Mouse (Mus musculus) limb, embryonic 15.5 days (tissue): ENCODE measurements at regions not wholly inside any gene's neighbourhood (a gene's known extent, or its start where the extent isn't known, plus 50 kb on each side); places are given as distances from the start of the nearest gene placed in this dataset.

ENCODE experiments used
- ATAC-seq: fragments of 200-750 bp; cut with Nextera tagmentation; 2 replicates; pipeline ENCODE4 v1.8.0; 2017; ENCODE audit warnings: low read depth, moderate TSS enrichment; ENCODE audit not compliant: insufficient number of reproducible peaks, low FRiP score, low TSS enrichment
- H3K27ac ChIP-seq: fragments of 300-500 bp; sonication (generic); 2 replicates; pipeline ENCODE4 v1.5.1; 2015; ENCODE audit warnings: moderate library complexity, mild to moderate bottlenecking, inconsistent platforms
- H3K27me3 ChIP-seq: fragments of 300-500 bp; sonication (generic); 2 replicates; pipeline ENCODE4 v1.6.1; 2015; ENCODE audit warnings: inconsistent platforms
- H3K36me3 ChIP-seq: fragments of 300-500 bp; sonication (generic); 2 replicates; pipeline ENCODE4 v1.6.1; 2015; ENCODE audit warnings: inconsistent platforms
- H3K4me1 ChIP-seq: fragments of 300-500 bp; sonication (generic); 2 replicates; pipeline ENCODE4 v1.6.1; 2015; ENCODE audit warnings: inconsistent platforms
- H3K4me2 ChIP-seq: fragments of 300-500 bp; sonication (generic); 2 replicates; pipeline ENCODE4 v1.6.1; 2015; ENCODE audit warnings: mild to moderate bottlenecking, inconsistent platforms
- H3K4me3 ChIP-seq: fragments of 300-500 bp; sonication (generic); 2 replicates; pipeline ENCODE4 v1.5.1; 2015; ENCODE audit warnings: mild to moderate bottlenecking, inconsistent platforms
- H3K9ac ChIP-seq: fragments of 300-500 bp; sonication (generic); 2 replicates; pipeline ENCODE4 v1.6.1; 2015; ENCODE audit warnings: inconsistent platforms
- H3K9me3 ChIP-seq: fragments of 300-500 bp; sonication (generic); 2 replicates; pipeline ENCODE4 v1.6.1; 2016; ENCODE audit warnings: inconsistent platforms
- WGBS: fragments of 180-500 bp; shearing (Covaris S2); methylation state at CpG from one replicate; pipeline ENCODE4 v1.1.7; 2015; 5-methylcytosine and 5-hydroxymethylcytosine counted together

DNA sequence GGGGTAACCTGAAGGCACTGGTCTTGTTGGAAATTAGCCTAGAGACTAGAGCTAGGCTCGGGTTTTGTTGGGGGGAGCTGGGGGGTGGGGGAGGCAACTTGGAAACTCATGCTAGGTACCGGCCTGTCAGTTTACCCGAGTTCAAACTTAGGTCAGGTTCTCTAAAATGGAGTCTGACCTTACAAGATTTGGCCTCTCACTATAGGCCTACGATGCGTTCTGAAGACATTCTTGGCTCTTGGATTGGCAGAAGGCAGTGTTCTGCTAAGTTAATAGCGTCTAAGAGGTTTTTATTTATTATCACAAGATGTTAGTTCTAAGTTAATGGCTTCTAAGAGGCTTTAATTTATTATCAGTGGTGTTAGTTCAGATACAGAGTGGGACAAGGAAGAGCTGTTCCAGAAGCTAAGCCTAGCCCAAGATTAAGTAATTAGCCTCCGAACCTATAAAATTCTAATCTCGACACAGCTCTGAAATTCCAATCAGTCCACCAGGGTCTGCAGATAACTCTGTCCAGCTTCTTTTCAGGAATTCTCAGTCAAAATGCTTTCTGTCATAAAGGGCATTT lies 109.0 kb downstream of the Rpap3 start:
- Histone ChIP-seq H3K9ac (no peak overlapping the region), H3K4me3 (no peak overlapping the region), H3K4me1 (no peaks in the 10 kb centered on the region), H3K9me3 (no peaks in the 10 kb centered on the region), H3K36me3 (no peaks in the 10 kb centered on the region), H3K27me3 (no peaks in the 10 kb centered on the region), H3K27ac (no peak overlapping the region), H3K4me2 (no peak overlapping the region)
- ATAC-seq = no peak
- WGBS = 57% methylated on average over 8 of the region's 8 CpGs

DNA sequence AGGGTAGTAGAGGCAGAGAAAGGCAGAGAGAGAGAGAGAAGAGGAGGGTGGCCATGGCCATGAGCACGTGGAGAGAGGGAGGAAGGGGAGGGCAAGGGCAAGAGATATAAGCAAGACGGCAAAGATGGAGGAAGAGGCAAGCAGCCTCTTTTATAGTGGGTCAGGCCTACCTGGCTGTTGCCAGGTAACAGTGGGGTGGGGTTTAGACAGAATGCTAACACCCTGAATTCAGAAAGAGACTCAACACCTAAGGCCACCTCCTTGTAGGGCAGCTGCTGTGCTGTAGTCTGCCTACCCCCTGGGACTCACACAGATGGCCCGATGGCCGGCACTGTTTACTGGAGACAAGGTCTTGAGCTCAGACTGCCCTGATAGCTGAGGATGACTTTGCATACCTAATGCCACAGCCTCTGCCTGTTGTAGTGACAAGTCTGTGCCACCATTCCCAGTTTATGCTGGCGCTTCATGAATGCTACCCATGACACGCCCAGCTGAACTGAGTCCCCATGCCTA lies 110.3 kb downstream of the Rpap3 start:
- Histone ChIP-seq H3K27me3 (no peaks in the 10 kb centered on the region), H3K36me3 (no peaks in the 10 kb centered on the region), H3K9ac (no peak overlapping the region), H3K27ac (no peak overlapping the region), H3K4me3 (no peak overlapping the region), H3K9me3 (no peaks in the 10 kb centered on the region), H3K4me2 (no peak overlapping the region), H3K4me1 (no peaks in the 10 kb centered on the region)
- no peak for ATAC-seq
- 72% methylated on average over 6 of the region's 6 CpGs for WGBS

DNA sequence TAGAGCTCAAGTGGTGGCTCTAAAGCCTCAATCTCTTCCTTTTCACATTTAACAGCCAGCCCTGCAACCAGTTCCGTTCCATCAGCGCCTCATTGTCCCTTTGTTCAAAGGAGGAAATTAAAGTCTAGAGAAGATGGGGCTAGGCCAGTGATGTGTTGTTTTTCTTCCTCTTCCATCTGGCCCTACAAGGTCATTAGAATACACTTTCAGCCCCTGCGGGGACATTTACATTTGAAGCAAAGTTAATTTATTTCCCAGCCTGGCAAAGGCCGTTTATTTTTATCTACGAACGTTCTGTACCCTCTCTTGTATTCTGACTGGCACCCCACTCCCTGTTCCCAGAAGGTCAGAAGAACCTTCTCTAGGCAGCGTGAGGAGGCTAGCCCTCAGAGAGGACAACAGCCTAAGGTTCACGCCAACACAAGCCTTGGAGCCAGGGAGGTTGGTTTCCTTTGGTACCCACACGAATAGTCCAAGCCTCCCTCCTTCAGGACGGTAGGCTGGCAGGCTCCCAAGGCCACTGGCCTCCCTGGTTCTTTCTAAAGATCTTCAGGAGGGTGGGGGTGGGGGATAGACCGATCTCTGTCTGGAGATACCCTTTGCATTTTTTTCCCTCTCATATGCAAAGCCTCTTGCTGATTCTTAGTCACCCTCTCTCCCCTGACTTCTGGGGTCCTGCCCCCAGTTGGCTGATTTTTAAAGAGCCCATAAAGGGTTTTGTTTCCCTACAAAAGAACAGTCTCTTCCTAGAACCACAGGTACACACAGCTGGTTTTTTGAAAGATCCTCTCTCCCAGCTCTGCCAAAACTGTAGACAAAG lies 111.6 kb downstream of the Rpap3 start:
- no peak overlapping the region for H3K9ac ChIP-seq
- no peak for ATAC-seq
- no peak overlapping the region for H3K4me3 ChIP-seq
- 50% methylated on average over 11 of the region's 11 CpGs for WGBS
- no peak overlapping the region for H3K4me2 ChIP-seq
- no peaks in the 10 kb centered on the region for H3K27me3 ChIP-seq
- H3K4me1 ChIP-seq = no peaks in the 10 kb centered on the region
- H3K9me3 ChIP-seq = no peaks in the 10 kb centered on the region
- H3K27ac ChIP-seq = no peak overlapping the region
- no peaks in the 10 kb centered on the region for H3K36me3 ChIP-seq

DNA sequence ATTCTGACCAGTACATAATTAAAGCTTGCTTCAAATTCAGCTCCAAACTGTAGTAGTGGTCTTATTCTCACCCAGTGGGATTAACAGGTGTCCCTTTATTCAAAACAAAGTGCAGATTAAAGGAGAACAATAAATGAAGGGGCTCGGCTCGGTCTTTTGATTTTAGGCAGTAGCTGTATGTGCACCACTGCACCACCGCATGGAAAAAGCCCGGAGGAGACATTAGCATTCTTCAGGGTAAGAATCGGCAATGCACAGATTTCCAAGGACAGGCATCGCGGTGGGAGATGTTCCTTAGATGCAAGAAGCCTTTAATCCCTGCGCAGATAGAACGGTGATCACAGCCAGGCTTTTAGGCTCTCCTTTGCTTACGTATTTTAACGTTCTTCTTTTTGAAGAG lies 112.8 kb downstream of the Rpap3 start:
- Histone ChIP-seq H3K36me3 (no peaks in the 10 kb centered on the region), H3K4me1 (no peaks in the 10 kb centered on the region), H3K9ac (no peak overlapping the region), H3K4me3 (no peak overlapping the region), H3K27me3 (no peaks in the 10 kb centered on the region), H3K9me3 (no peaks in the 10 kb centered on the region), H3K4me2 (no peak overlapping the region), H3K27ac (no peak overlapping the region)
- no peak for ATAC-seq
- 84% methylated on average over 11 of the region's 11 CpGs for WGBS

- Histone ChIP-seq H3K4me3 (no peak overlapping the region), H3K9me3 (no peaks in the 10 kb centered on the region), H3K4me2 (no peak overlapping the region), H3K27me3 (no peaks in the 10 kb centered on the region), H3K9ac (no peak overlapping the region), H3K36me3 (no peaks in the 10 kb centered on the region), H3K4me1 (no peaks in the 10 kb centered on the region), H3K27ac (no peak overlapping the region)
- ATAC-seq = no peak
- 79% methylated on average over 4 of the region's 4 CpGs for WGBS
Observed at GRCm38 (mm10) chr15:97591406-97591805, 114.2 kb downstream of the Rpap3 start.

DNA sequence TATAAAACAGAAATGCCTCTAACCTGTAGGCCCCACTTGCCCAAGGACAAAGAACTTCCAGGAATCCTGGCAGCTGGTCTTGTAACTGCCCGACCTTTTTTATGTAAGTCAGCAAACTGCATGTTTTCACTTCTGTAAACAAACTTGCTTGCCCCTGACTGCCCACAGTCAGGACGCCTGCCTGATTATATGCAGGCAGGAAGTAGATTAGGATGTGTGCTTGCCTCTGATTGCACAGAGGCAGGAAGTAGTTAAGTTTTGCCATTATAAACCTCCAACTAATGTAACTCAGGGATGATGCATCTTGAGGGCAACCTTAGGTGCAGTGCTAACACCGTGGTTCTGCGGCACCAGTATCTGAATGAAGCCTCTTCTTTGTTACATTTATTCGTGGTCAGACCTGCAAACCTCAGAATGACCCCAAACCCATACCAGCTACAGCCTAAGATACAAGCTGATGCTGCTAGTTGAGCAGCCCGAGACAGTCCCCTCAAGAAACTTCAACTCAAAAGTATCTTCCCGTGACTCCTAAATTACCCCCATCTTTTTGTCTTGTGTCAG lies 114.8 kb downstream of the Rpap3 start:
- no peaks in the 10 kb centered on the region for H3K36me3 ChIP-seq
- ATAC-seq = no peak
- no peak overlapping the region for H3K4me3 ChIP-seq

DNA sequence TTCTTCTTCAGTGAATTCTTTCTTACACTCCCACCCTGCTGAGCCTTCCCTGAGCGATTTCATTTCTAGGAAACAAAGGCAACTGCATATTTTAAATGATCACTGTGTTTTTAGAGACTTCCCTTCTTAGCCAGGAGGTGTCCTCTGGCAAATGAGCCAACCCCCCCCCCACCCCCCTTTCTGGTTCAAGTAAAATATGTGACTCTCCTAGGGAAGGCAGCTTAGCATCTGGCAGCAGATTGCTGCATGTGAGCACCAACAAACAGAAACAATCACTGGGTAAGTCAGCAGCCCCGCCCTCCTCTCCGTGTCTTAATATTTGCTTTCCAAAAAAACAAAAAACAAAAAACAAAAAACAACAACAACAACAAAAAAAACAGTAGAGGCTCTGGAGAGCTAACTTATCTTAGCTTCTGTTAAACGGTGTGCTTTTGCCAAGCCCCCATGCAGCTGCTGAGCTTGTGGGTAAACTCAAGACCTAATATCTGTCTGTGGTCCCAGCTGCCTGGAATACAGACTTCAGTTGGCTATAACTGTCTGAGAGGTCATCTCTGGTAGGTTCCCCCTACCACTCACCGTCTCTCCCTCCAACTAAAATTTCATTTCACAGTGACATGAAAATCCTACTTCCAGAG lies 117.9 kb downstream of the Rpap3 start:
- WGBS = 73% methylated on average over 5 of the region's 5 CpGs
- ATAC-seq = no peak
- no peak overlapping the region for H3K4me2 ChIP-seq
- no peaks in the 10 kb centered on the region for H3K4me1 ChIP-seq
- H3K27ac ChIP-seq = no peak overlapping the region
- no peaks in the 10 kb centered on the region for H3K36me3 ChIP-seq
- H3K4me3 ChIP-seq = no peak overlapping the region
- no peaks in the 10 kb centered on the region for H3K27me3 ChIP-seq
- H3K9me3 ChIP-seq = no peaks in the 10 kb centered on the region
- H3K9ac ChIP-seq = no peak overlapping the region

More for the DNA sequence above, 114.8 kb downstream of the Rpap3 start:
- Histone ChIP-seq H3K4me2 (no peak overlapping the region), H3K27ac (no peak overlapping the region), H3K9me3 (no peaks in the 10 kb centered on the region), H3K4me1 (no peaks in the 10 kb centered on the region), H3K9ac (0 out of 2 replicates have a peak overlapping the region, but pooled peaks have one; percentile 11), H3K27me3 (no peaks in the 10 kb centered on the region)
- 55% methylated on average over 7 of the region's 7 CpGs for WGBS

- H3K9me3 ChIP-seq = no peaks in the 10 kb centered on the region
- ATAC-seq = peak; percentile 40; the same call in 1 of the 2 replicates
- WGBS = 20% methylated on average over 13 of the region's 13 CpGs
- no peak overlapping the region for H3K4me2 ChIP-seq
- H3K27me3 ChIP-seq = no peaks in the 10 kb centered on the region
- H3K4me3 ChIP-seq = no peak overlapping the region
- H3K9ac ChIP-seq = no peak overlapping the region
- H3K27ac ChIP-seq = no peak overlapping the region
- H3K4me1 ChIP-seq = peaks cover 3% of the 10 kb centered on the region; the same call in 1 of the 2 replicates
- no peaks in the 10 kb centered on the region for H3K36me3 ChIP-seq
Observed at GRCm38 (mm10) chr15:97581724-97582154, 123.9 kb downstream of the Rpap3 start.

- Histone ChIP-seq H3K27me3 (no peaks in the 10 kb centered on the region), H3K36me3 (no peaks in the 10 kb centered on the region), H3K4me1 (peaks cover 3% of the 10 kb centered on the region; the same call in 1 of the 2 replicates), H3K4me2 (no peak overlapping the region), H3K4me3 (no peak overlapping the region), H3K27ac (no peak overlapping the region), H3K9ac (no peak overlapping the region), H3K9me3 (no peaks in the 10 kb centered on the region)
- 75% methylated on average over 6 of the region's 6 CpGs for WGBS
- ATAC-seq = no peak
Observed at GRCm38 (mm10) chr15:97580726-97581125, 124.9 kb downstream of the Rpap3 start.

- Histone ChIP-seq H3K9ac (no peak overlapping the region), H3K4me3 (no peak overlapping the region), H3K4me1 (peaks cover 3% of the 10 kb centered on the region; the same call in 1 of the 2 replicates), H3K4me2 (no peak overlapping the region), H3K27me3 (no peaks in the 10 kb centered on the region), H3K9me3 (no peaks in the 10 kb centered on the region), H3K27ac (no peak overlapping the region), H3K36me3 (no peaks in the 10 kb centered on the region)
- ATAC-seq = no peak
- 86% methylated on average over 3 of the region's 3 CpGs for WGBS
Observed at GRCm38 (mm10) chr15:97578046-97578445, 127.6 kb downstream of the Rpap3 start.

GRCm38 (mm10) chr15:97577196-97577595 lies 128.4 kb downstream of the Rpap3 start:
- ATAC-seq = no peak
- whole genome bisulfite sequencing = 66% methylated on average over 8 of the region's 8 CpGs
- H3K4me3 ChIP-seq = no peak overlapping the region

DNA sequence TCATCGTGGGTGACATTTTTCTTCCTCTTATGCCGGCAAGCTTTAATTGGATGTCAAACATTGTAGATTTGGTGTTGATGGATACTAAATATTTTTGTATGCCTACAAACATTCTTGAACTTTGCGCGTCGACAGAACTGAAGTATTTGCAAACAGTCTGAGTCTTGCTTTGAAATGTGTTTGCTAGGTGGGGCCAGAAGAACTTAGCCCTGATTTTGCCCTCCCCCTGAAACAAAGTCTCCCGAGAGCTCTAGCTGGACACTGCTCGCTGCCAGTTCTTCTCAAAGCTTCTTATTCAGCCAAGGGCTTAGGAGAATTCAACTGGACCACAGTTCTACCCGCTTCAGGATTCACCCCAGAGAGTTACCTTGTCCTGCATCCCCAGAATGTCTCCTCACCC lies 133.0 kb downstream of the Rpap3 start:
- H3K27me3 ChIP-seq = no peaks in the 10 kb centered on the region
- H3K4me1 ChIP-seq = no peaks in the 10 kb centered on the region
- H3K9me3 ChIP-seq = no peaks in the 10 kb centered on the region
- ATAC-seq = no peak
- 83% methylated on average over 8 of the region's 8 CpGs for WGBS
- no peak overlapping the region for H3K4me2 ChIP-seq
- H3K9ac ChIP-seq = no peak overlapping the region
- H3K4me3 ChIP-seq = no peak overlapping the region
- no peaks in the 10 kb centered on the region for H3K36me3 ChIP-seq
- no peak overlapping the region for H3K27ac ChIP-seq

More at GRCm38 (mm10) chr15:97577196-97577595, 128.4 kb downstream of the Rpap3 start:
- Histone ChIP-seq H3K27ac (no peak overlapping the region), H3K4me2 (no peak overlapping the region), H3K9me3 (no peaks in the 10 kb centered on the region), H3K36me3 (no peaks in the 10 kb centered on the region), H3K4me1 (peaks cover 3% of the 10 kb centered on the region; the same call in 1 of the 2 replicates), H3K27me3 (no peaks in the 10 kb centered on the region), H3K9ac (no peak overlapping the region)
